Mouse (Mus musculus): ENCODE data around the gene Cerk. TPM values are rescaled to one million over a fixed set of nuclear protein-coding genes. Genes with fewer than 3 reads are reported as not detected.
"Not testable (repeated sequence)": the region's sequence is repeated elsewhere in the genome, so short reads cannot be mapped to it uniquely, and the experiment has no call there.

The Cerk gene
- polyA plus RNA-seq, 1 experiment from 2014 or later: 19.0 TPM

DNA sequence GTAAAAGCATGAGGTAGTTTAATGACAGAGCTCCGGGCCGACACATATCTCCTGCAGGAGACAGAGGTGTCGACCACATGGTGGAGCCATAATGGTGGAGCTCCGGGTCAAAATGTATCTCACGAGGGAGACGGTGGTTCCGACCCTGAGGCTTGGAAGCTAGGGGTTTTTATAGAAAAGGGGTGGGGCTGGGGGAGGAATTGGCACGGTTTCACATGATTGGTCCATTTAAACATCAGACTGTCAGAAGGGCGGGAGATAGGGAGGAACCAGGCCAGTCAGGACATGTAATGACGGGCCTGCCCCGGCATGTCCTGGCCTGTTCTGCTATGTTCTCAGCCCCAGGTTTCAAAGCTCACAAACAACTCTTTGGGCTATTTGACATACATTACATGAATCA lies 36.0 kb upstream of the Cerk start:
- H3K9ac ChIP-seq; H3K36me3 ChIP-seq (ENCODE audit: poor library complexity, severe bottlenecking); H3K27ac ChIP-seq; H3K27me3 ChIP-seq; H3K4me1 ChIP-seq; H3K4me3 ChIP-seq; ATAC-seq; H3K4me2 ChIP-seq; H3K9me3 ChIP-seq (replicated peaks): not testable (repeated sequence)
- WGBS: 88% methylated on average over 11 of the region's 11 CpGs

- H3K9ac ChIP-seq: no peak overlapping the region
- H3K9me3 ChIP-seq (replicated peaks): peaks cover 3% of the 10 kb centered on the region; the same call in 1 of the 2 replicates
- no peak for ATAC-seq
- H3K36me3 ChIP-seq (ENCODE audit: poor library complexity, severe bottlenecking): no peaks in the 10 kb centered on the region
- H3K27ac ChIP-seq: no peak overlapping the region
- 82% methylated on average over 4 of the region's 4 CpGs for WGBS
- no peaks in the 10 kb centered on the region for H3K27me3 ChIP-seq
- no peaks in the 10 kb centered on the region for H3K4me1 ChIP-seq
- no peak overlapping the region for H3K4me3 ChIP-seq
- H3K4me2 ChIP-seq: no peak overlapping the region
Measured at GRCm38 (mm10) chr15:86221369-86221768, 35.4 kb upstream of the Cerk start.

DNA sequence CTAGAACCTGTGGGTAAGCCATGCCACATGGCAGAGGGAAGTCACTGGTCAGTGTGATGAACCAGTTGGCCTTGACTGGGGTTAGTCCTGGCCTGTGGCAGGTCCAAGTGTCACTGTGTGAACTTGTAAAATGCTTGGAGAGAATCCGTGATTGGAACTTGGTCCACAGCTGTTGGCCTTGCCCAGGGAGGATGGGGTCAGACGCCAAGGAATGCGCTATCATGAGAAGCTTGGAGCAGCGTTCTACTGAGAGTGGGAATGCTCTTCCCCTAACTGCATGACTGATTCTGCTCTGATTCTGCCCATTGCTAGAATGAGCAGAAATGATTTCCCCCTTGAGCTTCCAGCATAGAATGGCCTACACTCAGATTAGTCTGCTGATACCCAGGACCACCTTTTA lies 34.8 kb upstream of the Cerk start:
- H3K9ac ChIP-seq: no peak overlapping the region

DNA sequence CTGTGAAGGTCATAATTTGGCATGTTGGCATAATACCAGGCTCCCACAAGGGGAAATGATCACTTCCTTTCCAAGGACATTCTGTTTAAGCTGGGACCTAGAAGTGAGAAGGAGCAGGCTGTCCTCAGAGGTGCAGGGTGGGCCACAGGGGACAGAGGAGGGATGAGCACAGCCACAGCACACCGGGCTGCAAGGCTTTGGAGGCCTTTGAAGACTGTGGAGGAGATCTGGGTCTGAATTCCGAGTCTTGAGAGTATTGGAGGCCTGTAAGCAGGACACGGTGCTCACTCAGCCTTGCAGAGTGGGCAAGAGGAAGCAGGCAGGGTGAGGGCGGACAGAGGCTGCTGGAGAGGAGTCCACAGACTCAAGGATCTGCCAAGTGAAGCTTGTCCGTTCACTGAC lies 34.3 kb upstream of the Cerk start:
- H3K27ac ChIP-seq: no peak overlapping the region
- no peaks in the 10 kb centered on the region for H3K27me3 ChIP-seq
- no peak overlapping the region for H3K9ac ChIP-seq
- H3K9me3 ChIP-seq (replicated peaks): peaks cover 3% of the 10 kb centered on the region; the same call in 1 of the 2 replicates
- H3K4me1 ChIP-seq: peaks cover 3% of the 10 kb centered on the region
- WGBS: 85% methylated on average over 5 of the region's 5 CpGs
- H3K36me3 ChIP-seq (ENCODE audit: poor library complexity, severe bottlenecking): no peaks in the 10 kb centered on the region
- no peak overlapping the region for H3K4me3 ChIP-seq
- H3K4me2 ChIP-seq: no peak overlapping the region
- no peak for ATAC-seq

More for the DNA sequence above, 34.8 kb upstream of the Cerk start:
- no peak for ATAC-seq
- Histone ChIP-seq H3K36me3 (ENCODE audit: poor library complexity, severe bottlenecking) (no peaks in the 10 kb centered on the region), H3K4me2 (no peak overlapping the region), H3K27me3 (no peaks in the 10 kb centered on the region), H3K4me1 (no peaks in the 10 kb centered on the region), H3K9me3 (replicated peaks) (peaks cover 3% of the 10 kb centered on the region; the same call in 1 of the 2 replicates), H3K4me3 (no peak overlapping the region), H3K27ac (no peak overlapping the region)
- 84% methylated on average over 4 of the region's 4 CpGs for WGBS

DNA sequence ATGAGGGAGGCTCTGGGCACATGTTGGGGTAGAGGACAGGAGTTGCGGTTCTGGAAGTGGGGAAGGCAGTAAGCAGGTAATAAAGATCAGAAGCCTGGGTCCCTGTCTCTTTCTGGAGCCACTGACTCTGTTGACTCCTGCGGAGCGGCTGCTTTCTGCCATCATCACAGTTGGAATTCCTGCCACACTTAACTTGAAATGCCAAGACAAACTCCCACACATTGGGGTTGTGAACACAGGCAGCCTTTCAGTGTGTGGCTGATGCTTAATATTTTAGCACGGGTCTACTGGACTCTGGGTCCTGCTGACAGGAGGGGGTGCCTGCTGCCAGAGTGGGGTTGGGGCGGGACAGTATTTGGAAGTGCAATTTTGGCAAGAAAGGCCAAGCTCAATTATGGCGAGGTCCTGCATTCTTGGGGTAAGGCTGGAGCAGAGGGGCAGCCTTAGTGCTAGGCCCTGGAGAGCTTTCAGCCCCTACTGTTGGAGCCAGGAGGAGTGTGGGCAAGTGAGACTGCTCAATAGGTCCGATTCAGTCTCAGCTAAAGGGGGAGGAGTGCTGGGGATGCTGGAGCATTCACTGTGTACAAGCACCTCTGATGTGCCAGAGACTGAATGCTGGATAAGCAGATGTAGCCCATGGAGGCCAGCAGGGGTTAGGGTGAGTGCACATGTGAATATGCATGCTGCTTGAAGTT lies 33.7 kb upstream of the Cerk start:
- Histone ChIP-seq H3K36me3 (ENCODE audit: poor library complexity, severe bottlenecking) (no peaks in the 10 kb centered on the region), H3K4me1 (peaks cover 8% of the 10 kb centered on the region), H3K4me2 (no peak overlapping the region), H3K27me3 (no peaks in the 10 kb centered on the region), H3K9me3 (replicated peaks) (peaks cover 3% of the 10 kb centered on the region; the same call in 1 of the 2 replicates), H3K4me3 (no peak overlapping the region), H3K9ac (no peak overlapping the region), H3K27ac (no peak overlapping the region)
- ATAC-seq: no peak
- 87% methylated on average over 7 of the region's 7 CpGs for WGBS

DNA sequence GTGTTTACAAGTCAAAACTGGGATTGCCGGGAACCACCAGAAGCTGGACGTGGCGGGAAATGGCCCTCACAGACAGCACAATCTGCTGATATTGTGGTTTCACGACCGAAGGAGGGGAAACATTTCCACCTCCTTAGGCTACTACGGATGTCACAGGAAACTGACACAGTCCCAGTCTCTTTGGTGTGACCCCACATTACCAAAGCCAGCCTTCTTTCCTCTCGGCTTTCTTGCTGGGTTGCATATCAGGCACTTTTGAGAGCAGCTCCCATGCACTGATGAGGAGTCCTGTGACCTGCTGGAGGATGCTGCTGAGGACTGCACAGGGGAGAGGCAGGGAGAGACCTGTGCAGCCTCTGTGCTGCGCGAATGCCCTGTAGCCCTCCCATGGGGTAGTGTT lies 30.7 kb upstream of the Cerk start:
- H3K27ac ChIP-seq; H3K36me3 ChIP-seq (ENCODE audit: poor library complexity, severe bottlenecking); ATAC-seq; H3K9me3 ChIP-seq (replicated peaks); H3K27me3 ChIP-seq; H3K9ac ChIP-seq; H3K4me3 ChIP-seq; H3K4me2 ChIP-seq: not testable (repeated sequence)
- H3K4me1 ChIP-seq: peaks cover 27% of the 10 kb centered on the region
- 93% methylated on average over 9 of the region's 9 CpGs for WGBS

- Histone ChIP-seq H3K4me3 (peak overlapping the region; percentile 78), H3K4me1 (peaks cover 27% of the 10 kb centered on the region), H3K9ac (peak overlapping the region; percentile 87), H3K27me3 (no peaks in the 10 kb centered on the region), H3K4me2 (peak overlapping the region; percentile 99), H3K36me3 (ENCODE audit: poor library complexity, severe bottlenecking) (no peaks in the 10 kb centered on the region), H3K9me3 (replicated peaks) (no peaks in the 10 kb centered on the region), H3K27ac (peak overlapping the region; percentile 82)
- ATAC-seq: peak; percentile 80
- 15% methylated on average over 25 of the region's 25 CpGs for WGBS
Measured at GRCm38 (mm10) chr15:86214549-86215201, 28.7 kb upstream of the Cerk start.

- Histone ChIP-seq H3K27ac (peak within 1 kb of the TSS; percentile 82), H3K9ac (peak within 1 kb of the TSS; percentile 87), H3K4me3 (peak within 1 kb of the TSS; percentile 78), H3K36me3 (ENCODE audit: poor library complexity, severe bottlenecking) (no peaks in the 10 kb centered on the region), H3K27me3 (no peaks in the 10 kb centered on the region), H3K4me2 (peak within 1 kb of the TSS; percentile 99), H3K4me1 (peaks cover 27% of the 10 kb centered on the region), H3K9me3 (replicated peaks) (no peaks in the 10 kb centered on the region)
- under 1% methylated on average over 64 of the region's 64 CpGs for WGBS
- peak; percentile 95 for ATAC-seq
Measured at GRCm38 (mm10) chr15:86213753-86214548, 28.0 kb upstream of the Cerk start, which contains the start of gene Tbc1d22a. Gene Tbc1d22a, plus strand, starts transcription at chr15:86214459.

- H3K36me3 ChIP-seq (ENCODE audit: poor library complexity, severe bottlenecking); H3K4me2 ChIP-seq; H3K4me3 ChIP-seq; H3K9ac ChIP-seq; H3K9me3 ChIP-seq (replicated peaks); H3K27me3 ChIP-seq; ATAC-seq; H3K27ac ChIP-seq: not testable (repeated sequence)
- H3K4me1 ChIP-seq: peaks cover 27% of the 10 kb centered on the region
- 93% methylated on average over 5 of the region's 5 CpGs for WGBS
Measured at GRCm38 (mm10) chr15:86212193-86212592, 26.3 kb upstream of the Cerk start.

GRCm38 (mm10) chr15:86206385-86206784 lies 20.4 kb upstream of the Cerk start:
- Histone ChIP-seq H3K4me2 (no peak overlapping the region), H3K27ac (no peak overlapping the region), H3K9me3 (replicated peaks) (no peaks in the 10 kb centered on the region), H3K9ac (no peak overlapping the region), H3K4me3 (no peak overlapping the region), H3K27me3 (no peaks in the 10 kb centered on the region), H3K4me1 (0 out of 2 replicates have a peak, but pooled peaks cover 4% of the 10 kb centered on the region), H3K36me3 (ENCODE audit: poor library complexity, severe bottlenecking) (no peaks in the 10 kb centered on the region)
- ATAC-seq: no peak
- WGBS: 75% methylated on average over 4 of the region's 4 CpGs

DNA sequence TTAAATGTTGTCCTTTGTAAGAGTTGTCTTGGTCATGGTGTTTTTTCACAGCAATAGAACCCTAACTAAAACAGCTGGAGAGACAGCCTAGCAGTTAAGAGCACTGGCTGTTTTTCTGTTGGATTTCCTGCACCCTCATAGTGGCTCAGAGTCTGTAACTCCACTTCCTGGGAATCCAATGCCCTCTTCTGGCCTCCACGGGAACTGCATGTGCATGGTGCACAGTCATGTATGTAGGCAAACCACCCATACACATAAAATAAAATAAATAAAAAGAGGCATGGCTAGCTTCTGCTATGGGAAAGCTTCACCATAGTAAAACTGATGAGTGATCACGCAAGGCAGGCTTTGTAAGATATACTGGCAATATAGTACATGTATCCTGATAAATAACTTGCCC lies 19.4 kb upstream of the Cerk start:
- Histone ChIP-seq H3K4me2 (no peak overlapping the region), H3K27me3 (0 out of 2 replicates have a peak, but pooled peaks cover 2% of the 10 kb centered on the region), H3K9me3 (replicated peaks) (no peaks in the 10 kb centered on the region), H3K4me3 (no peak overlapping the region), H3K36me3 (ENCODE audit: poor library complexity, severe bottlenecking) (no peaks in the 10 kb centered on the region), H3K27ac (no peak overlapping the region), H3K9ac (no peak overlapping the region), H3K4me1 (0 out of 2 replicates have a peak, but pooled peaks cover 4% of the 10 kb centered on the region)
- no peak for ATAC-seq
- 44% methylated on average over 2 of the region's 2 CpGs for WGBS
